Mouse (Mus musculus): ENCODE measurements around the gene Ndfip2. TPM values are rescaled to one million over a fixed set of nuclear protein-coding genes. Genes with fewer than 3 reads are reported as not detected.

Ndfip2 gene
- polyA plus RNA-seq, 1 experiment: 21.6 TPM

- TF ChIP-seq USF1 (IDR thresholded peaks at IDR 0.05; ENCODE audit: low read depth) (no peak), FOSL1 (IDR thresholded peaks at IDR 0.05; ENCODE audit: insufficient read depth, low read length, poor library complexity, severe bottlenecking) (no peak), MAX (IDR thresholded peaks at IDR 0.05) (no peak), MYOD1 (IDR thresholded peaks at IDR 0.05; ENCODE audit: control insufficient read depth, insufficient read length, low read depth) (no peak), CTCF (IDR thresholded peaks at IDR 0.05; ENCODE audit: control insufficient read depth, insufficient read depth, insufficient read length) (no peak), CEBPB (IDR thresholded peaks at IDR 0.05; ENCODE audit: low read depth) (no peak), MYOG (IDR thresholded peaks at IDR 0.05; ENCODE audit: control insufficient read depth, extremely low read depth, insufficient read length) (no peak)
- no peak overlapping the region for H3ac ChIP-seq (ENCODE audit: control insufficient read depth, insufficient read length, low read depth)
- H3K36me3 ChIP-seq (ENCODE audit: control insufficient read depth, insufficient read depth): no peaks in the 10 kb centered on the region
- H3K27me3 ChIP-seq (ENCODE audit: control insufficient read depth, insufficient read depth, insufficient read length): no peaks in the 10 kb centered on the region
- H3K79me2 ChIP-seq (ENCODE audit: control insufficient read depth, insufficient read depth): no peaks in the 10 kb centered on the region
- no peaks in the 10 kb centered on the region for H3K79me3 ChIP-seq (ENCODE audit: low read depth)
- no peak overlapping the region for H3K4me3 ChIP-seq (ENCODE audit: insufficient read depth, poor library complexity, severe bottlenecking)
Measured at GRCm38 (mm10) chr14:105295820-105296582, 37.6 kb downstream of the Ndfip2 start.

- Histone ChIP-seq H3K27me3 (ENCODE audit: control insufficient read depth, insufficient read depth, insufficient read length) (no peaks in the 10 kb centered on the region), H3K79me3 (ENCODE audit: low read depth) (no peaks in the 10 kb centered on the region), H3ac (ENCODE audit: control insufficient read depth, insufficient read length, low read depth) (no peak overlapping the region), H3K4me3 (ENCODE audit: insufficient read depth, poor library complexity, severe bottlenecking) (no peak overlapping the region), H3K36me3 (ENCODE audit: control insufficient read depth, insufficient read depth) (no peaks in the 10 kb centered on the region), H3K79me2 (ENCODE audit: control insufficient read depth, insufficient read depth) (no peaks in the 10 kb centered on the region)
- TF ChIP-seq CTCF (IDR thresholded peaks at IDR 0.05; ENCODE audit: control insufficient read depth, insufficient read depth, insufficient read length): no peak
- no peak for TF ChIP-seq MYOD1 (IDR thresholded peaks at IDR 0.05; ENCODE audit: control insufficient read depth, insufficient read length, low read depth)
- no peak for TF ChIP-seq FOSL1 (IDR thresholded peaks at IDR 0.05; ENCODE audit: insufficient read depth, low read length, poor library complexity, severe bottlenecking)
- no peak for TF ChIP-seq CEBPB (IDR thresholded peaks at IDR 0.05; ENCODE audit: low read depth)
- no peak for TF ChIP-seq MYOG (IDR thresholded peaks at IDR 0.05; ENCODE audit: control insufficient read depth, extremely low read depth, insufficient read length)
- TF ChIP-seq USF1 (IDR thresholded peaks at IDR 0.05; ENCODE audit: low read depth): no peak
- no peak for TF ChIP-seq MAX (IDR thresholded peaks at IDR 0.05)
Measured at GRCm38 (mm10) chr14:105299744-105300255, 41.4 kb downstream of the Ndfip2 start.

GRCm38 (mm10) chr14:105300551-105300950 is 42.2 kb downstream of the Ndfip2 start:
- no peaks in the 10 kb centered on the region for H3K79me3 ChIP-seq (ENCODE audit: low read depth)

GRCm38 (mm10) chr14:105302708-105303107 is 44.3 kb downstream of the Ndfip2 start:
- no peak overlapping the region for H3K4me3 ChIP-seq (ENCODE audit: insufficient read depth, poor library complexity, severe bottlenecking)
- H3K79me2 ChIP-seq (ENCODE audit: control insufficient read depth, insufficient read depth): no peaks in the 10 kb centered on the region
- TF ChIP-seq MYOG (IDR thresholded peaks at IDR 0.05; ENCODE audit: control insufficient read depth, extremely low read depth, insufficient read length) (no peak), CTCF (IDR thresholded peaks at IDR 0.05; ENCODE audit: control insufficient read depth, insufficient read depth, insufficient read length) (no peak), USF1 (IDR thresholded peaks at IDR 0.05; ENCODE audit: low read depth) (no peak), FOSL1 (IDR thresholded peaks at IDR 0.05; ENCODE audit: insufficient read depth, low read length, poor library complexity, severe bottlenecking) (no peak), MYOD1 (IDR thresholded peaks at IDR 0.05; ENCODE audit: control insufficient read depth, insufficient read length, low read depth) (no peak), CEBPB (IDR thresholded peaks at IDR 0.05; ENCODE audit: low read depth) (no peak), MAX (IDR thresholded peaks at IDR 0.05) (no peak)
- H3K79me3 ChIP-seq (ENCODE audit: low read depth): no peaks in the 10 kb centered on the region
- no peaks in the 10 kb centered on the region for H3K27me3 ChIP-seq (ENCODE audit: control insufficient read depth, insufficient read depth, insufficient read length)
- H3ac ChIP-seq (ENCODE audit: control insufficient read depth, insufficient read length, low read depth): no peak overlapping the region
- peaks cover 4% of the 10 kb centered on the region for H3K36me3 ChIP-seq (ENCODE audit: control insufficient read depth, insufficient read depth)

More at GRCm38 (mm10) chr14:105300551-105300950, 42.2 kb downstream of the Ndfip2 start:
- Histone ChIP-seq H3K79me2 (ENCODE audit: control insufficient read depth, insufficient read depth) (no peaks in the 10 kb centered on the region), H3K36me3 (ENCODE audit: control insufficient read depth, insufficient read depth) (no peaks in the 10 kb centered on the region), H3K27me3 (ENCODE audit: control insufficient read depth, insufficient read depth, insufficient read length) (no peaks in the 10 kb centered on the region), H3K4me3 (ENCODE audit: insufficient read depth, poor library complexity, severe bottlenecking) (no peak overlapping the region), H3ac (ENCODE audit: control insufficient read depth, insufficient read length, low read depth) (no peak overlapping the region)
- no peak for TF ChIP-seq MAX (IDR thresholded peaks at IDR 0.05)
- no peak for TF ChIP-seq FOSL1 (IDR thresholded peaks at IDR 0.05; ENCODE audit: insufficient read depth, low read length, poor library complexity, severe bottlenecking)
- TF ChIP-seq MYOD1 (IDR thresholded peaks at IDR 0.05; ENCODE audit: control insufficient read depth, insufficient read length, low read depth): no peak
- no peak for TF ChIP-seq CTCF (IDR thresholded peaks at IDR 0.05; ENCODE audit: control insufficient read depth, insufficient read depth, insufficient read length)
- TF ChIP-seq MYOG (IDR thresholded peaks at IDR 0.05; ENCODE audit: control insufficient read depth, extremely low read depth, insufficient read length): no peak
- TF ChIP-seq CEBPB (IDR thresholded peaks at IDR 0.05; ENCODE audit: low read depth): no peak
- TF ChIP-seq USF1 (IDR thresholded peaks at IDR 0.05; ENCODE audit: low read depth): no peak

- Histone ChIP-seq H3ac (ENCODE audit: control insufficient read depth, insufficient read length, low read depth) (no peak overlapping the region), H3K79me2 (ENCODE audit: control insufficient read depth, insufficient read depth) (no peaks in the 10 kb centered on the region), H3K79me3 (ENCODE audit: low read depth) (no peaks in the 10 kb centered on the region), H3K27me3 (ENCODE audit: control insufficient read depth, insufficient read depth, insufficient read length) (no peaks in the 10 kb centered on the region), H3K36me3 (ENCODE audit: control insufficient read depth, insufficient read depth) (peaks cover 14% of the 10 kb centered on the region), H3K4me3 (ENCODE audit: insufficient read depth, poor library complexity, severe bottlenecking) (no peak overlapping the region)
- TF ChIP-seq CTCF (IDR thresholded peaks at IDR 0.05; ENCODE audit: control insufficient read depth, insufficient read depth, insufficient read length): no peak
- TF ChIP-seq CEBPB (IDR thresholded peaks at IDR 0.05; ENCODE audit: low read depth): no peak
- no peak for TF ChIP-seq MYOD1 (IDR thresholded peaks at IDR 0.05; ENCODE audit: control insufficient read depth, insufficient read length, low read depth)
- no peak for TF ChIP-seq USF1 (IDR thresholded peaks at IDR 0.05; ENCODE audit: low read depth)
- no peak for TF ChIP-seq FOSL1 (IDR thresholded peaks at IDR 0.05; ENCODE audit: insufficient read depth, low read length, poor library complexity, severe bottlenecking)
- TF ChIP-seq MYOG (IDR thresholded peaks at IDR 0.05; ENCODE audit: control insufficient read depth, extremely low read depth, insufficient read length): no peak
- no peak for TF ChIP-seq MAX (IDR thresholded peaks at IDR 0.05)
Measured at GRCm38 (mm10) chr14:105307716-105308115, 49.3 kb downstream of the Ndfip2 start.

Measured in C2C12 (cell line).